Mouse (Mus musculus): ENCODE measurements at regions not wholly inside any gene's neighbourhood (a gene's known extent, or its start where the extent isn't known, plus 50 kb on each side); places are given as distances from the start of the nearest gene placed in this dataset.

DNA sequence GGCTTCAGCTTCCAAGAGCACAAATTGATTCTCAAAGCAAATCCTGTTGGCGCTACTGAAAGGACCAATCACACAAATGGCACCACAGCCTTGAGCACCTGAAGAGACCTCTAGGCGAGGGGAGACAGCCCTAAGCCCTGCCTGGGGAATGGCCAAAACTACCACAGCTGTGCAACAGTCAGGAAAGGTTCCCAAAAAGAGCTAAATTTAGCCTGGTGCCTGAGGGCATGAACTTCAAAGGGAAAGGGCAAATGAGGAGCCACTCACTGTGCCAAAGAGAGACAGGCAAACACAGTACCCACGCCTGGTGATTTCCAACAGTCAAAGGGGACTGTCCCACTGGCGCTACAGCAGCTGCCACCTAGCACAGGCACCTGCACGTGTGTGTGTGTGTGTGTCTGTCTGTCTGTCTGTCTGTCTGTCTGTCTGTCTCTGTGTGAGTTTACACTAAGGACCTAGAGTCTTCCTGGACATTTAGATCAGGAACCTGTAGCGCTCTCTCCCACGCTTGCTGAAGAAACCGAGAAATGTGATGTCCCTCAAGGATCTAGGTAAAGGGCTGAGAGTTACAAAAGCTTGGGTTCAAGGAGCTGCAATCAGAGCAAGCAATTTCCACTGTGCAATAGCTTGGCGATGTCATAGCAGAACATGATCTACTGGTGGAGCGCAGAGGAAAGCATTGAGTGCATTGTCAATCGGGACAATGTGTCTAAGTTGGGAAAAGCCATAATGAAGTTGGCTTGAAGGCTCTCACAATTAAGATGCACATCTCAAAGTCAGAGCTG is 90.8 kb upstream of the Teddm2 start:
- Histone ChIP-seq H3K4me2 (ENCODE audit: low read depth, low read length) (no peak overlapping the region), H3K27me3 (ENCODE audit: control insufficient read depth, insufficient read depth, low read depth, low read length) (no peaks in the 10 kb centered on the region), H3K9ac (ENCODE audit: low read depth, low read length) (no peak overlapping the region), H3K4me3 (ENCODE audit: low read depth, low read length) (no peak overlapping the region), H3K4me1 (ENCODE audit: control insufficient read depth, low read depth, low read length) (no peaks in the 10 kb centered on the region; the same call in 1 of the 2 replicates), H3K36me3 (ENCODE audit: control insufficient read depth, insufficient read depth) (no peaks in the 10 kb centered on the region), H3K27ac (ENCODE audit: low read length) (0 out of 2 replicates have a peak overlapping the region, but pooled peaks have one; percentile 26), H3K9me3 (replicated peaks; ENCODE audit: control insufficient read depth, low read length) (no peaks in the 10 kb centered on the region)
- 62% methylated on average over 11 of the region's 11 CpGs for WGBS (ENCODE audit: insufficient replicate concordance)
- no peak for ATAC-seq (ENCODE audit: low read depth)

- Histone ChIP-seq H3K4me2 (ENCODE audit: low read depth, low read length) (no peak overlapping the region), H3K27me3 (ENCODE audit: control insufficient read depth, insufficient read depth, low read depth, low read length) (no peaks in the 10 kb centered on the region), H3K9ac (ENCODE audit: low read depth, low read length) (no peak overlapping the region), H3K36me3 (ENCODE audit: control insufficient read depth, insufficient read depth) (no peaks in the 10 kb centered on the region), H3K9me3 (replicated peaks; ENCODE audit: control insufficient read depth, low read length) (no peaks in the 10 kb centered on the region), H3K4me3 (ENCODE audit: low read depth, low read length) (no peak overlapping the region), H3K27ac (ENCODE audit: low read length) (peak overlapping the region; percentile 56), H3K4me1 (ENCODE audit: control insufficient read depth, low read depth, low read length) (no peaks in the 10 kb centered on the region; the same call in 1 of the 2 replicates)
- WGBS (ENCODE audit: insufficient replicate concordance) = 68% methylated on average over 3 of the region's 3 CpGs
- peak; percentile 80 for ATAC-seq (ENCODE audit: low read depth)
Measured at GRCm38 (mm10) chr1:153992466-153992865, 92.4 kb upstream of the Teddm2 start.

- H3K4me3 ChIP-seq (ENCODE audit: low read depth, low read length) = no peak overlapping the region
- H3K27ac ChIP-seq (ENCODE audit: low read length) = no peak overlapping the region
- no peak for ATAC-seq (ENCODE audit: low read depth)
- H3K9ac ChIP-seq (ENCODE audit: low read depth, low read length) = no peak overlapping the region
- no peaks in the 10 kb centered on the region for H3K27me3 ChIP-seq (ENCODE audit: control insufficient read depth, insufficient read depth, low read depth, low read length)
- H3K4me1 ChIP-seq (ENCODE audit: control insufficient read depth, low read depth, low read length) = no peaks in the 10 kb centered on the region; the same call in 1 of the 2 replicates
- H3K4me2 ChIP-seq (ENCODE audit: low read depth, low read length) = no peak overlapping the region
- no peaks in the 10 kb centered on the region for H3K36me3 ChIP-seq (ENCODE audit: control insufficient read depth, insufficient read depth)
- H3K9me3 ChIP-seq (replicated peaks; ENCODE audit: control insufficient read depth, low read length) = no peaks in the 10 kb centered on the region
- WGBS (ENCODE audit: insufficient replicate concordance) = 67% methylated on average over 4 of the region's 4 CpGs
Measured at GRCm38 (mm10) chr1:153994871-153995270, 94.8 kb upstream of the Teddm2 start.

DNA sequence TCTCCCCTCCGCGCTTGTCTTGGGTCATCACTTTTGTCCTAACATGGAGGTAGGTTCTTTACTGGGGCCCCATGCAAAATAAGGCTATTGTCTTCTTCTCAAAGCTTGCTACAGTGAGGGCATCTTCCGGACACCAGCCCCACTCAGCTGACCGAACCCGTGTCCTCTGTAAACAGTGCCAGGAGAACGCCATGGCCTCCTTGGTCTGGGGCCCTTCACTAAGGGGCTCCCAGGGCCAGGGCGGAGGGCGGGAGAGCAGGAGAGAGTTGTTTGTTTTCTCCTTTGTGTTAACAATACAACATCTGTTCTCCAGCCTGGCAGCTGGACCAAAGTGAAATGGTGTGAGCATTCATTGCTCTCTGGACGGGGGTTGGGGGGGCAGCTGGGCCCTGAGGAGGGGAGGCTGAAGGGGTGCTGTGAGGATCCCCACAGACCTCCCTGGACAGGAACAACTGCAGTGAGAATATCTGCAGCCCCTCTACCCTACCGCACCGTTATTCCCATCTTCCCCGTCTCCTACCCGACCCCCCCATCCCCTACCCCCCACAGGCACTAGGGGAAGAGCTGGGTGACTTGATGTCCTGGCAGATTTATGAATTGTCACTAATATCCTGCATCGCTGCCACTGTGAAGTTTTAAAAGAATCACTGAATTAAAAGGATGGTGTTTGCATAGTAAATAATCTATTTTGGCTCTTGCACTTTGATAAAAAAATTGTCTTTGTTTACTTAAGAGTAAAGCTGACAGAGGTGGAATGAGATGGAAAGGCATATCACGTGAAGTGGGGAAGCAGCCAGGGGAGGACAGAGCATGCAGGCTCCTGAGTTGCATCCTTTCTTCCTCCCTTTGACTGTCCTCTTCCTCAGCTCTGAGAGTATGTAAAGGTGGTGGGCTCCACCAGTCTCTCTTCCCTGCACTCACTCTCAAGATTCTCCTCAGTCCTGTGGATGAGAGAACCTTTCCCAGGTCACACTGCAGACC is 97.5 kb upstream of the Teddm2 start:
- H3K4me3 ChIP-seq (ENCODE audit: low read depth, low read length) = no peak overlapping the region
- H3K27ac ChIP-seq (ENCODE audit: low read length) = no peak overlapping the region
- no peaks in the 10 kb centered on the region for H3K27me3 ChIP-seq (ENCODE audit: control insufficient read depth, insufficient read depth, low read depth, low read length)
- no peaks in the 10 kb centered on the region; the same call in 1 of the 2 replicates for H3K4me1 ChIP-seq (ENCODE audit: control insufficient read depth, low read depth, low read length)
- no peaks in the 10 kb centered on the region for H3K36me3 ChIP-seq (ENCODE audit: control insufficient read depth, insufficient read depth)
- no peaks in the 10 kb centered on the region for H3K9me3 ChIP-seq (replicated peaks; ENCODE audit: control insufficient read depth, low read length)
- 68% methylated on average over 15 of the region's 15 CpGs for WGBS (ENCODE audit: insufficient replicate concordance)
- H3K4me2 ChIP-seq (ENCODE audit: low read depth, low read length) = no peak overlapping the region
- no peak for ATAC-seq (ENCODE audit: low read depth)
- no peak overlapping the region for H3K9ac ChIP-seq (ENCODE audit: low read depth, low read length)

DNA sequence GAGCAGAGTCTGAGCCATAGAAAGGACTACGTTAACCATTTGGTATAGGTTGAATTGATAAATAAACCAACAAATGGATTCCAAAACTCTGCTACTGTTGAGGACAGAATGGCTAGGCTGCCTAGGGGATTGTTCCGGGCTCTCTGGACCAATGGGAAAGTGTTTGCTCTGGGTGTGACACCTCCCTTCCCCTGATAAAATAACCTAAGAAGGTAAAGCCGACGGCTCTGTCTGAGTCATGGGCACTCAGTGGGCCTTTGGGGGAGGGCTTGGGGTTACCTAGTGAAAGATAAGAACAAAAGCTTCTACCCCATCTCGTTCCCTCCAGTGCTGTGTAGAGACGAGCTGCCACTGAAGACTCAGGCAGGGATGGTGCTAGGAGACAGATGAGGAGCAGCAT is 99.7 kb upstream of the Teddm2 start:
- Histone ChIP-seq H3K9me3 (replicated peaks; ENCODE audit: control insufficient read depth, low read length) (no peaks in the 10 kb centered on the region), H3K4me1 (ENCODE audit: control insufficient read depth, low read depth, low read length) (no peaks in the 10 kb centered on the region; the same call in 1 of the 2 replicates), H3K4me3 (ENCODE audit: low read depth, low read length) (no peak overlapping the region), H3K27ac (ENCODE audit: low read length) (no peak overlapping the region), H3K36me3 (ENCODE audit: control insufficient read depth, insufficient read depth) (no peaks in the 10 kb centered on the region), H3K4me2 (ENCODE audit: low read depth, low read length) (no peak overlapping the region), H3K27me3 (ENCODE audit: control insufficient read depth, insufficient read depth, low read depth, low read length) (no peaks in the 10 kb centered on the region), H3K9ac (ENCODE audit: low read depth, low read length) (no peak overlapping the region)
- no peak; the same call in 1 of the 2 replicates for ATAC-seq (ENCODE audit: low read depth)
- 40% methylated on average over 6 of the region's 6 CpGs for WGBS (ENCODE audit: insufficient replicate concordance)

- Histone ChIP-seq H3K9me3 (replicated peaks; ENCODE audit: control insufficient read depth, low read length) (no peaks in the 10 kb centered on the region), H3K9ac (ENCODE audit: low read depth, low read length) (no peak overlapping the region), H3K27ac (ENCODE audit: low read length) (no peak overlapping the region), H3K27me3 (ENCODE audit: control insufficient read depth, insufficient read depth, low read depth, low read length) (no peaks in the 10 kb centered on the region), H3K36me3 (ENCODE audit: control insufficient read depth, insufficient read depth) (no peaks in the 10 kb centered on the region), H3K4me3 (ENCODE audit: low read depth, low read length) (no peak overlapping the region), H3K4me2 (ENCODE audit: low read depth, low read length) (no peak overlapping the region), H3K4me1 (ENCODE audit: control insufficient read depth, low read depth, low read length) (peaks cover 10% of the 10 kb centered on the region)
- ATAC-seq (ENCODE audit: low read depth) = no peak
- WGBS (ENCODE audit: insufficient replicate concordance) = 39% methylated on average over 7 of the region's 7 CpGs
Measured at GRCm38 (mm10) chr1:154003669-154004068, 103.6 kb upstream of the Teddm2 start.

GRCm38 (mm10) chr1:154004647-154005046 is 104.6 kb upstream of the Teddm2 start:
- 70% methylated on average over 4 of the region's 4 CpGs for WGBS (ENCODE audit: insufficient replicate concordance)
- H3K4me3 ChIP-seq (ENCODE audit: low read depth, low read length) = no peak overlapping the region

GRCm38 (mm10) chr1:154006055-154006454 is 106.0 kb upstream of the Teddm2 start:
- no peaks in the 10 kb centered on the region for H3K27me3 ChIP-seq (ENCODE audit: control insufficient read depth, insufficient read depth, low read depth, low read length)
- WGBS (ENCODE audit: insufficient replicate concordance) = 25% methylated on average over 13 of the region's 13 CpGs
- H3K27ac ChIP-seq (ENCODE audit: low read length) = no peak overlapping the region
- peaks cover 10% of the 10 kb centered on the region for H3K4me1 ChIP-seq (ENCODE audit: control insufficient read depth, low read depth, low read length)
- no peak overlapping the region for H3K9ac ChIP-seq (ENCODE audit: low read depth, low read length)
- H3K4me3 ChIP-seq (ENCODE audit: low read depth, low read length) = no peak overlapping the region
- no peak for ATAC-seq (ENCODE audit: low read depth)
- H3K36me3 ChIP-seq (ENCODE audit: control insufficient read depth, insufficient read depth) = no peaks in the 10 kb centered on the region
- H3K9me3 ChIP-seq (replicated peaks; ENCODE audit: control insufficient read depth, low read length) = no peaks in the 10 kb centered on the region
- no peak overlapping the region for H3K4me2 ChIP-seq (ENCODE audit: low read depth, low read length)

More at GRCm38 (mm10) chr1:154004647-154005046, 104.6 kb upstream of the Teddm2 start:
- no peak for ATAC-seq (ENCODE audit: low read depth)
- H3K27me3 ChIP-seq (ENCODE audit: control insufficient read depth, insufficient read depth, low read depth, low read length) = no peaks in the 10 kb centered on the region
- no peak overlapping the region for H3K4me2 ChIP-seq (ENCODE audit: low read depth, low read length)
- H3K27ac ChIP-seq (ENCODE audit: low read length) = no peak overlapping the region
- H3K36me3 ChIP-seq (ENCODE audit: control insufficient read depth, insufficient read depth) = no peaks in the 10 kb centered on the region
- no peaks in the 10 kb centered on the region for H3K9me3 ChIP-seq (replicated peaks; ENCODE audit: control insufficient read depth, low read length)
- H3K9ac ChIP-seq (ENCODE audit: low read depth, low read length) = no peak overlapping the region
- H3K4me1 ChIP-seq (ENCODE audit: control insufficient read depth, low read depth, low read length) = peaks cover 10% of the 10 kb centered on the region
